Mouse (Mus musculus) heart, adult 18-20 months (tissue): ENCODE measurements around the gene Flt3l. TPM values are rescaled to one million over a fixed set of nuclear protein-coding genes. Genes with fewer than 3 reads are reported as not detected.
"Not testable (repeated sequence)": the region's sequence is repeated elsewhere in the genome, so short reads cannot be mapped to it uniquely, and the experiment has no call there.

Source experiments
- DNase-seq, 2 experiments: peaks; one replicate each; pipeline ENCODE4 v3.0.0; 2021 to 2022; ENCODE audit warnings: mixed read lengths in 1 of 2
- total RNA-seq, 2 experiments: library from RNA; stranded (reverse); gene quantifications; 2 replicates each; pipeline ENCODE4 v1.2.3; 2021

Flt3l gene
- total RNA-seq, 2 experiments from 2014 or later, result 2.7 to 5.3 TPM

- DNase-seq, result no peak
Measured at GRCm38 (mm10) chr7:45163735-45164490, 27.7 kb upstream of the Flt3l start, which contains the start of gene Slc17a7. Gene Slc17a7 (plus strand): TSS chr7:45163949.

- no peak for DNase-seq
Measured at GRCm38 (mm10) chr7:45162996-45163615, 26.9 kb upstream of the Flt3l start.

- DNase-seq, result no peak
Measured at GRCm38 (mm10) chr7:45162551-45162950, 26.3 kb upstream of the Flt3l start.

GRCm38 (mm10) chr7:45161612-45162473 is 25.6 kb upstream of the Flt3l start:
- DNase-seq, result peak; percentile 89 to 95

- DNase-seq, result no peak
Measured at GRCm38 (mm10) chr7:45160866-45161265, 24.6 kb upstream of the Flt3l start.

GRCm38 (mm10) chr7:45160316-45160800 is 24.1 kb upstream of the Flt3l start:
- no peak for DNase-seq

GRCm38 (mm10) chr7:45158991-45159390 is 22.8 kb upstream of the Flt3l start:
- no peak for DNase-seq

GRCm38 (mm10) chr7:45157459-45157858 is 21.2 kb upstream of the Flt3l start:
- no peak for DNase-seq

GRCm38 (mm10) chr7:45156206-45156605 is 20.0 kb upstream of the Flt3l start:
- no peak for DNase-seq

- no peak for DNase-seq
Measured at GRCm38 (mm10) chr7:45155590-45155989, 19.4 kb upstream of the Flt3l start.

- peak in 1 of 2 experiments; percentile 47 for DNase-seq
Measured at GRCm38 (mm10) chr7:45154993-45155514, 18.8 kb upstream of the Flt3l start.

GRCm38 (mm10) chr7:45154096-45154992 is 18.1 kb upstream of the Flt3l start, which contains the start of the genes Pih1d1 and Aldh16a1:
Gene Pih1d1 (plus strand): TSS chr7:45154303.
Gene Aldh16a1 (minus strand): TSS chr7:45154584.
- DNase-seq, result peak; percentile 98

GRCm38 (mm10) chr7:45153586-45153985 is 17.4 kb upstream of the Flt3l start:
- no peak for DNase-seq

- DNase-seq, result not testable (repeated sequence)
Measured at GRCm38 (mm10) chr7:45153052-45153451, 16.8 kb upstream of the Flt3l start.

- DNase-seq, result peak; percentile 63 to 76
Measured at GRCm38 (mm10) chr7:45151303-45151702, 15.1 kb upstream of the Flt3l start.

GRCm38 (mm10) chr7:45150321-45150720 is 14.1 kb upstream of the Flt3l start:
- DNase-seq, result no peak

GRCm38 (mm10) chr7:45149545-45149944 is 13.3 kb upstream of the Flt3l start:
- DNase-seq, result peak; percentile 69 to 78

GRCm38 (mm10) chr7:45148534-45149098 is 12.4 kb upstream of the Flt3l start:
- DNase-seq, result peak; percentile 53 to 74

GRCm38 (mm10) chr7:45147899-45148298 is 11.7 kb upstream of the Flt3l start:
- no peak for DNase-seq

- no peak for DNase-seq
Measured at GRCm38 (mm10) chr7:45147267-45147666, 11.0 kb upstream of the Flt3l start.

- no peak for DNase-seq
Measured at GRCm38 (mm10) chr7:45145460-45145859, 9.2 kb upstream of the Flt3l start.
